Mouse (Mus musculus) right cerebral cortex, adult 2 months (tissue): ENCODE measurements around the gene Irak4.
A peak's percentile ranks its signal among the peaks of the same experiment; 100 is the strongest.

Experiments
- DNase-seq, 2 experiments: peaks; one replicate each; pipeline ENCODE4 v3.0.0; 2021 to 2022; ENCODE audit warnings: low spot score in 2 of 2

Irak4 gene

GRCm38 (mm10) chr15:94620909-94621308 lies 77.5 kb downstream of the Irak4 start:
- DNase-seq: no peak

- DNase-seq: no peak
Measured at GRCm38 (mm10) chr15:94628463-94628829, 85.0 kb downstream of the Irak4 start.

- peak in 1 of 2 experiments; percentile 27 for DNase-seq
Measured at GRCm38 (mm10) chr15:94628830-94629601, 85.6 kb downstream of the Irak4 start, which contains the start of gene Tmem117. Gene Tmem117 (plus strand): TSS chr15:94629232.

DNA sequence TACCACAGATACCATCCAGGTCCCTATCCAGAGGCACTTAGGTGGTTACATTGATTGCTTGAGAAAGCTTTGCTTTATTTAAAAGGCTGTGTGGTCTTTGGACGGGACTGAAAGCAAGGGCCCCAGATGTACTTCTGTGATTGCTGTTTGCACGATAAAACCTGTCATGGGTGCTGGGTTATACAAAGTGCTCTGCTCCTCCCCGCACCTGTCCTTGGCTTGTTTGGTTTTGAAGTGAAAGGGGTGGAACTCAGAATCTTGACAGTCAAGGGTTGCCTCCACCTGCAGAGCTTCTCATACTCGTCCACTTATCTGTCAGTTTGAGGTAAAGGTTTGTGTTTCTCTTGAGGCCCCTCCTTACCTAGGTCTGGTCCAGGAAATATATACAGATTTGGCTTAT lies 87.1 kb downstream of the Irak4 start:
- DNase-seq: no peak
